Mouse (Mus musculus) thymus, adult 2 months (tissue): ENCODE data around the gene Dctpp1.
A peak's percentile ranks its signal among the peaks of the same experiment; 100 is the strongest.

Experiments used
- CTCF ChIP-seq: fragments of 200-500 bp; IDR thresholded peaks from 2 replicates; pipeline ENCODE4 v1.5.1; 2012; ENCODE audit warnings: mild to moderate bottlenecking, control low read depth, low read length, moderate library complexity, borderline replicate concordance; ENCODE audit not compliant: control insufficient read depth, poor library complexity, insufficient read depth; ENCODE audit errors: extremely low read depth
- POLR2A ChIP-seq: fragments of 200-500 bp; IDR thresholded peaks from 2 replicates; pipeline ENCODE4 v1.6.1; 2012; ENCODE audit warnings: mild to moderate bottlenecking, low read length, control low read depth, moderate library complexity; ENCODE audit not compliant: control insufficient read depth, poor library complexity, insufficient read depth; ENCODE audit errors: extremely low read depth

GRCm38 (mm10) chr7:127214981-127215871 is 45.3 kb downstream of the Dctpp1 start:
- TF ChIP-seq CTCF (peak; percentile 77; the same call in 1 of the 2 replicates), POLR2A (no peak)
